Mouse (Mus musculus): Measurements from ENCODE around the gene Sertad2.

The Sertad2 gene

DNA sequence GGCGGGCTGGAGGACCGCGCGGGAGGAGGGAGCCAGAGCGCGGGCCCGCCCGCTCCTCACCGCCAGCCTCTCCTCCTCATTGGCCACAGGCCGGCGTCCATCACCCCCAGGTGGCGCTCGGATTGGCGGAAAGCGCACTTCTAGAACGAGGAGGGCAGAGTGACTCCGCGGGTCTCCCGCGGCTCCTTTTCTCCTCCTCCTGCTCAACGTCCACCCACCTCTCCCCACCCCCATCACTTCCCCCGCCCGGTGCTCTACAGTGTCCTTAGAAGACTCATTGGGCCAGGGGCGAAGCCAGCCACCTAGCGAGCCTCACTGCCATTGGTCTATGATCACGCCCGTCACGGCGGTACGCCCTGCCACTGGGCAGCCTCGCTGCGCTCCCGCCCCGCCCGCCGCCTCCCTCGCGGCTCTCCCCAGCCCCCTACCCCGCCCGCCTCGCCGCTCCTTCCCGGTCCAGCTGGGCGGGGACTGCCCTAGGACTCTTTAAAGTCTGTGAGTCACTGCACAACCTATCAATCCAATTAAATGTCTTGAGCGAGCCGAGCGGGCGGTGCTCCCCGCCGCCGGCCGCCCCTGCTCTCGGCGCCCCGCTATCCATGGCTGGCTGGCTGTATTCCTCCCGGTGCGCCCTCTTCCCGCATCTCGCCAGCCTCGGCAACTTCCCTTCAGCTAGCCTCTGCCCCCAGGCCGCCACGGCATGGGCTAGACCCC, at the start of gene Sertad2:
Gene Sertad2, plus strand, starts transcription at position 515 of the 714 bp plus-strand sequence.
- DNase-seq = peak; percentile 99 to 100

DNA sequence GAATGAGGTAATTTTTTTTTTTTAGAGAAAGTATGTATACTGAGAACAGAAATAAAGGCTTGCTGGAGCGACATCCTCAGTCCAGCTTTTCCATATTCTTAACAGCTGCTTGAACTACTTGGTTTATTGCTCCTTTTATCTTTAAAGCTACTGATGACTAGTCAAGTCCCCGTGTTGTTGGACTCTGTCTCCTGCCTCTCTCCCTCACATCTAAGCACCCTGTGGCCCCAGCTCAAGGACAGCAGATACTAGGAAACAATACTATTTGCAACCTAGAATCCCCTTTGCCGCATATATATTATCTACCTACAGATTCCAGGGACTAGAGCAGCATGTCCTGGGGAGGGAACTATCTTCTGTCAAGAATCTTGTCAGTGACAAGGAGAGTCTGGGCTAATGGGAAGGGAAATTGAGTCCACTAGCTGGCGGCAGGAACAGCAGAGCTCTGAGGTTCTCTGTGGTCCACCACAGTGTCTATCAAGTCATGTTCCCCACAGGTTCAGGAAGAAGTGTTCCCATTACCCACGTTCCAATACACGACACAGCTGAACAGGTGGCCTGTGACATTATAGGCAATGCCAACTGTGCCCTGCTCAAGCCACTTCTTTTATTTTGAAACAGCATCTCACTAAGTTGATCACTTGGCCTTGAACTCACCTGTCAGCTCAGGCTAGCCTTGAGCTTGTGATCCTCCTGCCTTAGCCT, 49.0 kb upstream of the Sertad2 start:
- no peak for DNase-seq

DNA sequence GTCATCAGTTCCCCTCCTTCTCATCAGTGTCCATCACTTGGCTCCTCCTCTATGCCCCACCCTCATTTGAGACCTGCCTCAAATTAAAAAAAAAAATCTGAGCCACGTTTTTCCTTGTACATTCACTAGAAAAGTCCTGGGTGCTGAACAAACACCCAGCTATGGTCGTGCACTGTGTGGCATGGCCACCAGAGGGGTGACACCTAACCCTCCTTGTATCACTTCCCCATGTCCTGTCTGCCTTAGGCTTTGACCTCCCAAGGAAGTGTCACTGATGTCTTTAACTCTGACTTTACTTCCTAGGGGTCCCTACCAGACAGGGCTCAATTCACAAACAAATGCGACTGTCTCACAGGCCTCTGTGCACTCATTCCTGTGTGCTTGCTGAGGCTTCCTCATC, 42.5 kb upstream of the Sertad2 start:
- DNase-seq = no peak

DNA sequence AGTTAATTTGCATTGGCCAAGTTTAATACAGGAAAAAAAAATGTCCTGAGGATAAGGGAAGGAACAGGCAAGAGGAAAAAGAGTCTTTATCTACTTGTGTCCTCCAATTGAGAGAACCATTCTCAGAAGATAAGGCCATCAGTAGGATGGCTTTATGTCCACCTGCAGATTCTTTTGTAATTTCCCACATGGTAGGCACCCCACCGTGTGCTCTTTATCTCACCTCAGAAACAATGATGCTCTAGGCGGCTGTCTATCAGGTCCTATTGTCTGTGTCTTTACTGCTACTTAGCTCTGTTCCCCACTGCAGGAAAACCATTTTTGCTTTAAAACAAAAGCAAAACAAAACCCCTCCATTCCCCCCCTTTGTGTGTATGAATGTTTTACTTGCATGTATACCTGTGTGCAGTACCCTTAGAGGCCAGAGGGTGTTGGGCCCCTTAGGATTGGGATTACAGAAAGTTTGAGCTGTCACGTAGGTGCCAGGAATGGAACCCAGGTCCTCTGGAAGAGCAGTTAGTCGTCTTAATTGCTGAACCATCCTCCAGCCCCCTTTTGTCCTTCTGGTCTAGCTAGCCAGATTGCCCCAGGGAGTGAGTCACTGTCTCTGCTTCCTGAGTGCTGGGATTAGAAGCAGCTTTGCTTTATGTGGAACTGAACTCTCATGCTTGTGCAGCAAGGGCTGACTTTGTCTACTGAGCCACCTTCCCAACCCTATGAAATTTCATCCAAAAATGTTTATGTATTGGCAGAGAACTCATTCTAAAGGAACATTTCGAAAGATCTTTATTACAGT, 41.7 kb upstream of the Sertad2 start:
- DNase-seq = no peak

DNA sequence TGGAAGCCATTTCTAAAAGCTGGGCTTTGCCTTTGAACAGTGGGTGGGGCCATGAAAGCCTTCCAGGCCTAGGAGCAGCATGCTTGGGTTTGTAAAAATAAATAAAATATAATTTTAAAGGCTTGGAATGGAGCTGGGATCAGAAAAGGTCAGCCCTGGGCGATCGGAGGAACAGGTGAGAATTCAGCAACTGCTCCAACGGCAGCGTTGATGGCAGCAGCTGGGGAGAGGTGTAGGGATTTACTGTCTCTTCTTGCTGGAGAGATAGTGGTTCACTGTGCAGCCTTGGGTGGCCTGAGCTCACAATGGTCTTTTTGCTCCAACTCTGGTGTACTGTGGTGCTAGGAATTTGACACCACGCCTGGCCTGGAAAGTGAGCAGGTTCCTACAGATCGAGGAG, 29.5 kb upstream of the Sertad2 start:
- DNase-seq = no peak

DNA sequence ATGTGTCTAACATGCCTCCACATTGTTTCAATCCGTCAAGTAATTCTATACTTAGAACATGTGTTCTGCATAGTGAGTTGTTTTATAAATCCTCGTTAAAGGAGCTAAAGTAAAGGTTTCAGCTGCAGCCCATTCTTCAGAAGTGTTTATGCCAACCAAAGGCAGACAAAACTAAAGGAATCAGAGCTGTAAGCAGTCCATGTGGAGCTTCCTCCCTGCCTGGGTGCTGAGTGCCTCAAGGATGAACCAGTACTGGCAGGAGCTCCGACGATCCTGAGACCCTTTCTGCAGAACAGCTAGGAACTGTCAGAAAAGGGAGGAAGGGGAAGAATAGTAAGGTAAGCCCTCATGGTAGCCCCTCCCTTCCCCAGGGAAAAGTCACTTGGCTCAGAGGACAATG, 28.3 kb upstream of the Sertad2 start:
- no peak for DNase-seq

DNA sequence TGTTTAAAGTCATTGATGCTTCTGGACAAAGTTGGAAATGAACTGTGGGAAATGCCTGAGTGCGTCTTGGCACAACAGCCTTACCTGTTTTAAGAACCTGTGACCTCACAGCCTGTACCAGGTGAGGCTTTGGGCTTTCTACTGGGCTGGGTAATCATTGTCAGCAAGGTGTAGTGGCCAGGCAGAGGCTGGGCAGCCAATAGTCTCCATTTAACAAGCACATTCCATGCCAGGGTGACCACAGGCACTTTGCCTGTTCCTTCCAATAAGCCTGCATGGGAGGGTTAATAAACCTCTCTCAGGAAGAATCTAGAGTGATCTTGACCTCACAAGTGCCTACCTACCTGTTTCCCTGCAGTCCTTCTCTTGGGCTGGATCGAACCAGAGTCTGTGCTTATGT, 21.7 kb upstream of the Sertad2 start:
- peak in 1 of 2 experiments; percentile 17 for DNase-seq

DNA sequence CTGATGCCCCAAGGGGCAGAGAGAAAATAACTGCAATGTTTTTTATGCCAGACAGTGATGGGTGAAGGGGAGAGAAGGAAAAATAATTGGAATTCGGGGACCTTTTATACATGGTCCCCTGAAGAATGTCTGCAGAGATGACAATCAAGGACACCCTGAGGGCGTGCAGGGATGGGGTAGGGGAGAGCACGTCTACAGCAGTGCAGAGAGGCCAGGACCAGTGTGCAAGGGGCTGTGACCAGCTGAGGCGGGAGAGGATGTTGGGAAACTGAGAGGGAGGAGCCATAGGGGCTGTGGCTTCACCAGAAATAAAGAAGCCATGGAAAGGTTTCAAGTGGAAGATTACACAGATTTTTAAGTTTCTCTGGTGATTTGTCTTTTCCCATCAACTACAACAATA, 20.3 kb upstream of the Sertad2 start:
- no peak for DNase-seq

DNA sequence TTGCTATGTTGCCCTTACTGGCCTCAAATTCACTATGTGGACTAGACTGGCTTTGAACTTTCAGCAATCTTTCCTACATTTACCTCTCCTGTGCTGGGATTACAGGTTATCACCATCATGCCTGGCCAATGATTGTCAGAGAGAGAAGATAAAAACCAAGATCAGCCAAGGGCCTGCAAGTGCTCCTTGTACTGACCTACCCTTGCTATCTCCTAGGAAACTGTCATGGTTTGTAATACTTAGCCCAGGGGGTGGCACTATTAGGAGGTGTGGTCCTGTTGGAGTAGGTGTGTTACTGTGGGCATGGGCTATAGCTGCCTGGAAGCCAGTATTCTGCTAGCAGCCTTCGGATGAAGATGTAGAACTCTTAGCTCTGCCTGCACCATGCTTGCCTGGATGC, 18.6 kb upstream of the Sertad2 start:
- no peak for DNase-seq

DNA sequence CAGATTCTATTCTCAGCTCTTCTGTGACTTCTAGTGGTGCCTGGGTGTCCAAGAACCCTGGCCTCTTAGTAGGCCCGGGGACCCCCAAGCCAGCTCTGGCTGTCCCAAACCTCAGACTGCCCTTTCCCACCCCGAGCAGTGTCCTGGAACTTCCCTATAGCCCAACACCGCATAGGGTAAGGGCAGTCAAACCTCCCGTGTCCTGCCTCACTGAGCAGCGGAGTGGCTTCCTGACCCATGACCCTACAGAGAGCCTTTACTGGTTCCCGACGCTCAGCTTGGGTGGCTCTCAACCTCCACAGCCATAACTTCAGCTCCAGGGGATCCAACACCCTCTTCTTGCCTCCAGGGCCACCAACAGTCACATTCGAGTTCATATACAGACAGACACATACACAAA, 17.1 kb upstream of the Sertad2 start:
- peak; percentile 3 to 16 for DNase-seq

DNA sequence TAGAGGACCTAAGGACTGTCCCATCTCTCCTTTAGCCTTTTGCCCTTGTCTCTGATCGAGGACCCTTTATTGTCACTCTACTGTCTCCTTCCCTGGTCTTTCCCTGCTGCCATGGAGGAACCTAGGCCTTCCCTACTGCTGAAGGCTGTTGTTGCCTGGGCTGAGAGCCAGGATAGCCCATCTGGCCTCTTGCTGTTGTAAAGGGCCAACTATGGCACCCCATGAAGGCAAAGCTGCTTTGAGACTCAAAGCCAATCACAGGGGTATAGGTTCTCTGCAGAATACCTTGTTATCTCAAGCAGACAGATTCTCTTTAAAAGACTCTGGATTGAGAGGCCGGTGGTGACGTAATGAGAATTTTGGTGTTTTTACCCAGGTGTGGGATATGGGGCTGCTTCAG, 15.2 kb upstream of the Sertad2 start:
- DNase-seq = no peak

DNA sequence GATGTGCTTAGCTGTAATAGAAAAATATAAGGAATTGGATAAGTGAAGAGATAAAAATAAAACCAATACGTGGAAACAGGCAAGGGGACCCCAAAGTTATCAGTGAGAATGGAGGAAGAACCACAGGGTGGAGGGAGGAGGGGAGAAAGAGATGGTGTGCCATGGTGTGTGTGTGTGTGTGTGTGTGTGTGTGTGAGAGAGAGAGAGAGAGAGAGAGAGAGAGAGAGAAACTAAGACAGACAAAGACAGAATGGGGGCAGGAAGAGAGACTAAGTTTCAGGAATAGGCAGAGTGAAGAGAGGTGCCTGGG, 11.4 kb upstream of the Sertad2 start:
- no peak for DNase-seq

DNA sequence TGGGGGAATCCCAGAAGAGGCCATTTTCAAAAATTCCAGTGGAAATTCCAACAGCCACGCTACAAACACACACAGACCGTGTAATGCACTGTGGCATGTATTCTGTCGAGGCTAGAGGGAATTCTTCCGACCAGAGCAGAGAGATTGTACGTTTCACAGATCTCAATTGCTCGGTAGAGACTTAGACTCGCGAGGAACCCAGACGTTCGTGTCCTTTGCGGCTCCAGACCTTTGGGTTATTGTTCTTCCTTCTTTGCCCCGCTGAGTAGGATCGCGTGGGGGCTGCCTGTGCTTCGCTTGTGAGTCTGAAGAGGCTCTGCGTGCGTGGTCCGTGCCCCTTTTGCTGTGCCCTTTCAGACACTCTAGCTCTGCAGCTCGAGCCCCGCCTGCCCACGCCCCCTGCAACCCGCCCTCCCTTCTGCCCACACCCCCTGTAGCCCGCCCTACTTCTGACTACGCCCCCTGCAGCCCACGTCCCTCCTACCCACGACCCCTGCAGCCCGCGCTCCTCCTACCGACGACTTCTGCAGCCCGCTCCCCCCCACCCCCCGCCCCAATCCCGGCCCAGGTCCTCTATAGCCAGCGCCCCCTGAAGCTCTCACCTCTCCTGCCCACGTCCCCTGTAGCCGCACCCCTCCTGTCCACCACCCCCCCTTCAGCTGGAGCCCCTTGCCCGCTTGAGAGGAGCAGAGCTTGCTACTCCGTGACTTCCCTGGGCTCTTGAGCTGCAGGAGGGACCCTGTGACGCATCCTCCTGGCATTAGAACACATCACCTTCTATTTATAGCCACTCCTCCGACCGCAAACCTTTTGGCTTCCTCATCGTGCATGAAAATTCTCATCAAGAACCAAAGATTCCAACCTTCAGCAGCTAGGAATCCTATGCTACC, 10.8 kb upstream of the Sertad2 start:
- DNase-seq = peak; percentile 79 to 85

DNA sequence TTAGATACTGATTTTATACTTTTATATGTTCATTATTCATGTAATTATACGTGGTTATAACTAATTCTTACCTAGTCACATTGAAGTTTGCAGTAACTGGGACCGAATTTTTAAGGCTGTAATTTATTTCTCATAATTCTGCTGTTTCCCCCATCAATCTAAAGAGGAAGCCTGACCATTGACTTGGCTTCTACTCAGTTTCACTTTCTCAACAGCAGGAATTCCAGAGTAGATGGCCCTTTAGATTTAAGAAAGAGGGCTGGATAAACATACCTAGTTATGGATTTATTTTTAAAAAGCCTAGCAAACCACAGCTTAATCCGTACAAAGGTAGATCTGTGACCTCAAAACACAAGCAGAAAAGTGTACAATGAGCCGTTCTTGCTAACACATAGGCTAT, 9.8 kb upstream of the Sertad2 start:
- DNase-seq = no peak

DNA sequence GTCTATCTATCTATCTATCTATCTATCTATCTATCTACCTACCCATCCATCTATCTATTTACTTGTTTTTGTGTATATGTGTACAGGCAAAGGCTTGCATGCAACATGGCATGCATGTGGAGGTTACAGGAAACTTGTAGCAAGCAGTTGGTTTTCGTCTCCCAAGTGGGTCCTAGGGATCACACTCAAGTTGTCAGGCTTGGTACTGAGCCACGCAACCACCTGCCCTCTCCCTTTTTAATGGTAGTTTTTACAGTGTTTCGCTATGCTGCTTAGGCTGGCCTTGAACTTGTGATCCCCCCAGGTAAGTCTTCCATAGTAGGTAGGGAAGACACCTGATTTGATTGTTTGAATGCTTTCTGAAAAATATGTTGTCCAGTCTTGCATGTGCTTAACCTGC, 5.8 kb upstream of the Sertad2 start:
- no peak for DNase-seq

DNA sequence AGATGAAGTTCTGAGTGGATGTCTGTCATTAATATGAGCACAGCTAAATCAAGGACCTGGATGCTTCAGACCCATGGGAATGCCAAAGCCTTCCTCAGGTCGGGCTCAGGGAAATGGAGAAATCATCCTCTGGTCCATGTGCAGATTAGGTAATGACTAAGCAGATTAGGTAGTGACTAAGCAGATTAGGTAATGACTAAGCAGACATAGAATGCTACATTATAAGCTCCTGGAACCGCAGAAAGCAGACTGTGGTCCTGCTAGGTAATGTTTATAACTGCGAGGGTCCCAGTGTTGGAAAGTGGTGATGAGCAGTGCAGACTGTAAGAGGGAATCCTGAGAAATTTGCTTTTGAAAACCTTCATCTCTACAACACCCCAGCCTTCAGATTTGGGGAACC, 4.6 kb upstream of the Sertad2 start:
- DNase-seq = no peak

DNA sequence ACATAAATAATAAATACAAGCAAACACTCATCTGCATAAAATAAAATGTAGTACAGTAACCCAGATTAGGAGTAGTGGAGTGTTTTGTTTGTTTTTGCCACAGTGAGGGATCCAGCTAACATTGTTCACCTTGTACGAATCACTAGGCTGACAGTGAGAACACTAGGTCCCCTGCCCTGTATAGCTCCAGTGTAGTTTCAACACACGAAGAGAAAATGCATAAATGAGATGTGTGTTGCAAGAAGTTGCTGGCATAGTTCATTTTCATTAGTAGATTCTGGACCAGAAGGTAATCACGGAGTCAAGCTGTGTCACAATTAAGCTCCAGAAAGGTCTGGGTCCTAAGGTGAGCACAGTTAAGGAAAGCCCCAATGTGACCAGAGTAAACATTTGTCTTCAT, 1.8 kb upstream of the Sertad2 start:
- no peak for DNase-seq

DNA sequence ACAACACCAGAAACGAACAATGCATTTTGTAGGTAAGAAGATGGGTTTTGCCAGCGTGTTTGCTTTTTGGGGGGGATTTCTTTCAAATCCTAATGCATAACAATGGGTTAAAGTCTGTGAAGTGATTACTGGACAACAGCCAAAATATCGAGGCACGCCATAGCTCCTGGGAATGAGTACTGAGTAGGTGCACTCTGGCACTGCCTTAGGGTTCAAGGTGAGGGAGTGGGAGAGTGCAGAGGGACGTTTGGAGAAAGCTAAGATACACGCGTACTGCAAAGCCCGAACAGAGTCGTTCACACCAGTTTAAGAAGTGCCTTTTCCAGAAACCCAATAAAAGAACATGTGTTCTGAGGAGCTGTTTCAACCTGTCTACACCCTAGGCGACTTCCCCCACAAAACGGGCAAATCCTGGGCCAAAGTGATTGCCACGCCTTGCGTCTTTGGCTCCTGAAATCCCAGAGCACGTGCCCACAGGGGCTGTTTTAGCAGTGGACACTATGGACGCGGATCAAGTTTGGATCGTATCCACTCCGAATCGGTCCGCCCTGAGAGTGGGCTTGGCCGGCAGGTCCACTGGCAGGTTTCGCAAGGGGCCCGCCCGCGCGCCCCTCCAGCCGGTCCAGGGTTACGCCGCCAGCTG, 937 bp upstream of the Sertad2 start:
- DNase-seq = no peak

DNA sequence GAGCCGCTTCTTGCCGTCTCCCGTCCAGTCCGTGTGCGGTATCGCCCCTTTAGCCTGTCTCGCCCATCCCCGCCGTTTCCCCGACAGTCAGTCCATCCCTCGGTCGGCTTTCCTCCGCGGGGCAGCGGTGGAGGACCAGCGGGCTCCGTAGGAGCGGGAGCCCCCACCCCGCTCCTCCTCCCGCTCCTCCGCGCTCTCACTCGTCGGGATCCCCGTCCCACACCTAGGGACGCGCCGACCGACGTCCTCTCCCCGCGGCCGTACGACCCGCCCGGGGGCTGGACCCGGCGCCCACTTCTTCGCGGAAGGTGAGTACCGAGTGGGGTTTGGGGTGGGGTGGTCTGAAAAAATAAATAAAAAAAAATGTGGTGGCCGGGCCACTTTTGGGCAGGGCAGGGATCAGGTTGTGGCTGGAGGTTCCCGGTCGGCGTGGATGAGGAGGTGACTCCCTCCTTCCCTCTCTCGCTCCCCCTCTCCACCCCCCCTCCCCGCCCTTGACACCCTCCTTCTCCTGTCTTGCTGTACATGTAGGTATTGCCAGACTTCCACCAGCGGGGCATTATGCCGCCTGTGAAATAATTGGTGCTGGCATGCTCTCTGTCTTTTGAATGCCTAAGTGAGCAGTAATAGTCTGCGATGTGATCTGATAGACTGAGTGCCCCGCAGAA, 534 bp downstream of the Sertad2 start:
- DNase-seq = peak in 1 of 2 experiments; percentile 29

DNA sequence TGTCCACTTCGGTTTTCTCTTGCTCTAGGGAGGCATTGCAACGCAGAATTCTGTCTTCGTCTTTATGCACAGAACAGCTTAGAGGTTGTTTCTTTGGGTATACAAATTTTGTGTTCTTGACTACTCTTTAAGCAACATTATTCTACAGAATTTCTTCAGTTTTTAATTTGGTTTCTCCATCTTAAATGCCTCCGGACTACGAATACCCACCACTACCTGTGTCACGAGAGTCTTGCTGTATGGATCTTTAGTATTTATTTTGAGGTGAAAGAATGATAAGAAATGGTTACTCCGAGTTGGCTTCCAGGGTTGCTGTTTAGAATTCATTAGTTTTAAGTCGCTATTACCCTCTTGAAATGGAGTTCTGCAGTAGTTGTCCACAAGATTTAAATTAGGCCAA, 1.3 kb downstream of the Sertad2 start:
- DNase-seq = no peak

DNA sequence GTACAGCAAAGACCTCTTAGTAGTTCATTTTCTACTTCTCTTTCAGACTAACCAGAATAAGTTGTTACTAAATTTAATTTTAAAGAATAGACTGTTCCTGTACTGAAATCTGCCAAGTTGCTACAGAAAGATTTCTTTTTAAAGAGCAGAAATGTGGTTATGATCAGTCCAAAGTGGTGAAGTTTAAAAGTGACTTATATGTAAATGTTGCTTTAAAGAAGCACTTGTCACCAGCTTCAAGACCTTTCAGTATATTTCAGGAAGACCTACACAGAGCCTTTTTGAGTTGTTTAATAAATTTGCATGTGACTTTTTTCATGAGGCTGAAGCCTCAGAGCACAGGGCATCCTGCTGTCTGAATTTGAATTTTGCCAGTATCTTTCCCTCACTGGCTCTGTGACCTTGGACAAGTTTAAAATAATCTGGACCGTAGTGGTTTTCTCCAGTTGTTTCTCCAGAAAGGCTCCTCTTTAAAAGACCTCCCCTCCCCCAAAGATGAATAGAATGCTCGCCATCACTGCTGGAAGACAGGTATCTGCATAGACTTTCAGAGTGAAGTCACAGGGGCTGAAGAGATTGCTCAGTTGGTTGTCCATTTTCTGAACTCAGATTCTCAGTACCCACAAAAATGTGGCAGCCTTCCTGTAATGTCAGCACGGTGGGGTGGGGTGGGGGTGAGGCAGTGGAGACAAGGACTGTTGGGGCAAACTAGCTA, 1.9 kb downstream of the Sertad2 start:
- DNase-seq = no peak
